Mouse (Mus musculus) thymus, postnatal 25 days (tissue): ENCODE results near the gene Stip1.
"Not testable (repeated sequence)": the region's sequence is repeated elsewhere in the genome, so short reads cannot be mapped to it uniquely, and the experiment has no call there.

ENCODE experiments used
- DNase-seq: peaks from one replicate; pipeline ENCODE4 v3.0.0; 2022

Gene Stip1

GRCm38 (mm10) chr19:7039841-7040636 is at the start of gene Stip1:
Gene Stip1, minus strand, starts transcription at chr19:7039967.
- DNase-seq = peak; percentile 99

GRCm38 (mm10) chr19:7089050-7089449 is 49.3 kb upstream of the Stip1 start:
- no peak for DNase-seq

GRCm38 (mm10) chr19:7088558-7088957 is 48.8 kb upstream of the Stip1 start:
- DNase-seq = no peak

- no peak for DNase-seq
Measured at GRCm38 (mm10) chr19:7084734-7085133, 45.0 kb upstream of the Stip1 start.

- DNase-seq = no peak
Measured at GRCm38 (mm10) chr19:7083035-7083794, 43.4 kb upstream of the Stip1 start.

GRCm38 (mm10) chr19:7081516-7082266 is 41.9 kb upstream of the Stip1 start:
- DNase-seq = no peak

GRCm38 (mm10) chr19:7078271-7078670 is 38.5 kb upstream of the Stip1 start:
- no peak for DNase-seq

- DNase-seq = no peak
Measured at GRCm38 (mm10) chr19:7077666-7078065, 37.9 kb upstream of the Stip1 start.

GRCm38 (mm10) chr19:7075336-7075735 is 35.6 kb upstream of the Stip1 start:
- not testable (repeated sequence) for DNase-seq

GRCm38 (mm10) chr19:7073997-7074781 is 34.4 kb upstream of the Stip1 start:
- no peak for DNase-seq

GRCm38 (mm10) chr19:7072221-7072620 is 32.5 kb upstream of the Stip1 start:
- no peak for DNase-seq

- no peak for DNase-seq
Measured at GRCm38 (mm10) chr19:7070775-7071174, 31.0 kb upstream of the Stip1 start.

- no peak for DNase-seq
Measured at GRCm38 (mm10) chr19:7069781-7070763, 30.3 kb upstream of the Stip1 start.

- DNase-seq = no peak
Measured at GRCm38 (mm10) chr19:7068661-7069531, 29.1 kb upstream of the Stip1 start.

- peak; percentile 81 for DNase-seq
Measured at GRCm38 (mm10) chr19:7068136-7068535, 28.4 kb upstream of the Stip1 start.

- peak; percentile 38 for DNase-seq
Measured at GRCm38 (mm10) chr19:7067344-7068050, 27.7 kb upstream of the Stip1 start.

GRCm38 (mm10) chr19:7066828-7067342 is 27.1 kb upstream of the Stip1 start:
- DNase-seq = no peak

GRCm38 (mm10) chr19:7066034-7066827 is 26.5 kb upstream of the Stip1 start:
- DNase-seq = peak; percentile 82
